Mouse (Mus musculus): ENCODE measurements around the gene Wnt2b. TPM values are rescaled to one million over a fixed set of nuclear protein-coding genes. Genes with fewer than 3 reads are reported as not detected.

The Wnt2b gene
- polyA plus RNA-seq (2017; shearing (Covaris generic)): under 1 TPM; 0.25 to 0.56 (median 0.55) TPM

DNA sequence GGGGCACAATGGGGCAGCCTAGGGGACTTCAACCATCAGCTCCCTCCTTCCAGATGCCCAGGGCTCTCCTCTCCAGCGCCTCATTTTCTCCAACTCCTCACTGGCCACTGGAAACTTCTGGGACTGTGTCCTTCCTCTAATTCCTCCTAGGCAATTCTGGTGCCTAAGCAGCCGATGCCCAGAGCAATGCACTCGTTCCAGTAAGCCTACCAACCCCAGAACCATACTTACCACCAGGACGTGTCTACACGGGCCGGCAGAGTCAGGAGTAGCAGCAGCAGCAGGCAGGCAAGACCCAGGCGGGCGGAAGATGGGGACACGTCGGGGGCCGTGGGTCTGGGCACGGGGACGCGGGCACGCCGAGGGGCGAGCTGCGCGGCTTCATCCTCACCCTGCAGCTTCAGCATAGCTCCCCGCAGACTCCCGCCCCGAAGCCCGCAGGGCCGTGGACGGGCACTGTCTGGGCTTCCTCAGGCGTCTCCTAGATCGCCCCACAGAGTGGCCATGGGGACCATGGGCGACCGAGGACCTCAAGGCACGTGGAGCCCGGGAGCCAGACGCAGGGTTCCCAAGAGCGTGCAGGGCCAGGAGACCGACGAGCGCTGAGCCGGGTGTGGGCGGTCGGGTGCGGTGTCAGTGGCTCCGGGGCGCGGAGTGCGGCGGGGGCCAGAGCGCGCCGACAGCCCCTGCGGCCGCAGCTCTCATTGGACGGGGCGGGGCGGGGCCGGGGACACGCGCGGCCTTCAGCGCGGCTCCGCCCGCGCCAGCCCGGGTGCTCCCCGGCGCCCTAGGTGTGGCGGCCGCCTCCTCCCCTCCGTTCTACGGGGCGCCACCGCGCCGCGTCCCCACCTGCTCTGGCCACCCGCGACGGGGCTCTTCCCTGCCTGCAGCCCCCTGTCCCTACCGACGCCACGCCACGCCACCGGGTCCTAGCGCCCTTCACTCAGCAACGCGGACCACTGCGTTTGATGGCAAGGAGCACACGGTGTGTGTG, at the start of gene Wnt2b:
TSS of gene Wnt2b (minus strand) at position 856 of the 994 bp plus-strand sequence.
- no peak for ATAC-seq

DNA sequence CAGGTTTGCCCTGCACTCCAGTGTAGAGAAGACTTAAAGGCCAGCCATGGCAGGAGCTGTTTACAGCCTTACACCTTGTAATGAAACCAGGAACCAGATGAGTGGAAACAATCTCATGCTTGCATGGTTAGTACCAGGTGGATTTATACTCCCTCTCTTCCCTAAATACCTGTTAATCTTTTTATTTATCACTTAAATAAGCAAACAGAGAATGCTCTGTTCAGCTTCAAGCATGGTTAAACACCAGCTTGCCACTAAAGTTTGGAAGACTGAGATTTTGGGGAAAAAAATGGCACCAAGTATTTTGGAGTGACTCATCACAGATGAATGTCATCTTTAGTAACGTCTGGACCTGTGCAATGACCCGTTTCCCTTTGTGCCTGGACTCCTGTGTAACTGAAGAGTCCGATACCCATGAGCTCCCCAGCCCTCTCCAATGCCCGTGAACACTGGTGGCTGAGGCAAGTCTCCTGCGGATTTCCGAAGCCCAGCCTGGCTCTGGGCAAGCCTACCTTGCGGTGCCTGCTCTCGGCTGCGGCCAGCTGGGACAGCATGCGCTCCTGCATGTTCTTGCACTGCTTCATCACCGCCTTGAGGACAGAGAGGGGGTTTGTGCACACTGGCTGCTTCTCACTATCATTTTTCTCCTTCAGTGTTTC, 49.1 kb upstream of the Wnt2b start:
- ATAC-seq: no peak

DNA sequence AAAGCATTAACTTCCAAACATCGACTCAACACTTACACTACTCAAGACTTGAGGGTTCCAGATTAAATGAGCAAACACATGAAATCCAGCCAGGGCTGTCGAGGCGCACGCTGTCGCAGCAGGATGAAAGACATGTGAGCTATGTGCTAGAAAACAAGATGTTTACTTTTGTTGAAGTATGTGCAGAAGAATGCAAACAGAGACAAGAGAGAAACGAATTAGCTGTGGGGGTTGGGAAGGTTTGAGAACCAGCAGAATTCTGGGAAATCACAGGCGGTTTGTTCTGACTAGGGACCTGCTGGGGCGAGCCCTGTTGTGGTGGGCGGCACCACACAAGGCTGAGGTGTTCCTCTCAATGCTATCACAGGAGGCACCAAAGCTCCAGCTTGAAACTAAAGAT, 46.3 kb upstream of the Wnt2b start:
- no peak for ATAC-seq

DNA sequence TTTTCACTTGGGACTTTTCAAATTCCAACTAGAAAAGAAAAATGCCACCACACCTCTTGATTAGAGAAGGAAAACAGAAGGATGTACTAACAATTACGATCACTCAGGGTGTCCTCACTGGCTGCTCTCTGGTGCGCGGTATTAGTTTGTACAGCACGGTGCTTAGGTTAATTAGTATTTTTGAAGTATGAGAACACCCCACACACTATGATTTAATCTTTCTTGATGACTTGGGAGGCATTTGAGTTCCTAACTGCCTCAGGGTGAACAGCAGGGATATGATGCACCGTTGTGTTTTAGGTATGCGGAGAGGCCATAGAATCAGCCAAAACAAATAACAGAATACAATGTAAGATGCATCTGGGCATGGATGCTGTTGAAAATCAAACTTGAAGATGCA, 44.4 kb upstream of the Wnt2b start:
- ATAC-seq: no peak

DNA sequence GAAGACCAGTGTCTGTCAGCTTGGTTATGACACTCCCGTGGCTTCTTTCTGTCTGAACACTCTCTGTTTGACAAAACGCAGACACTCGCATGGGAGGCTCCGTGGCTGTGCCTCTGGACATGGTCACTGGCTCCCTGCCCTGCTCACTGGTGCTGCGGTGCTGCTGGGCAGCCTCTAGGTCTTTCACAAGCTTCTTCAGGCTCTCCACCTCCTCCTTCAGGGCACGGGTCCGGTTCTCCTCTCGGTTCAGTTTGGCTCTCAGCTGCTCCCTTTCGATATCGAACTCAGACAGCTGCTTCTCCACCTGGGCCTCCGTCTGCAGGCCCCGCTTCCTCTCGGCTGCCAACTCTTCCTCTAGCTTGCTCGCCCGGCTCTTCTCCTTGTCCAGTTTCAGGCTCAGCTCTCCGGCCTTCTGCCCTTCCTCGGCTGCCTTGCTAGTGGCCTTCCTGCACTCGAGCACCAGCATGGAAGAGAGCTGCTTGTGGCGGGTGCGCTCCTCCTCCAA, 43.9 kb upstream of the Wnt2b start:
- no peak for ATAC-seq

DNA sequence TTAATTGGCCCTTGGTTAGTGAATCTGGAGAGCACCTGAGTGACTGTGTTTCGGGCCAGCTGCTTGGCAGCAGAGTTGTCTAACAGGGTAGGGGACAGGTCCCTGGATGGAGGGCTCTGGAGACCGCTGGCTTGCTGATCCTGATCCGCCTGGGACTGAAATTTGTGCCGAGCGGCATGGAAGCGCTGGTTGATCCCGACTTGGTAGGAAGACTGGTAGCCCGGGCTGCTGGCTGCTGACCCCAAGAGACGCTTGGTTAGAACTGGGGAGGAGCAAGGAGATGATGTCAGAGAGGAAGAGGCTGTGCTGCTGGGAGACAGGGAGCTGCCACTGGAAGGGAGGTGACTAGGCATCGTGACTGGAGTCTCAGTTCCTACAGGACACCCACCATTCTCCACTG, 43.3 kb upstream of the Wnt2b start:
- ATAC-seq: no peak

DNA sequence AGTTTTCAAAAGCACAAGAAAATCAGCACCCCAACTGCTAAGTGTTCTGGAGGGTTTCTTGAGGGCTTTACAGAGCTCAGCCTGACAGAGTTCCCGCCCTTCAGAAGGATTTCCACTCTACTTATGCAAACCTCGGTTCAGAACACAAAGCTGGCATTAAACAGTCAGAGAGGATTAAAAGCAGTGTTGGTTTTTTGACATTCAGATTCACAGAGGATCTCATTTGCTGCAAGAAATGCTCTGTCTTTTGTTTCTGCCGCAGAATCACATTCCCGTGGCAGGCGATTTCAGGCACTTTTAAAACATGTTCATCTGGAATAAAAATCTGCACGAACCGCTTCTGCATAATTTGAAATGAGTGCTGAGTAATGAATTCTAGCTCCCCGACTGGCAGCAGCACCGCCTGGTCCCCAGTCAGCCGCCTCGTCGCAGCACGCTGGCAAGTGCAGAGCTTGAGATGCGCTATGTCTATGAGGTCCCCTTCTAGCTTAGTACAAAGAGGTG, 42.3 kb upstream of the Wnt2b start:
- no peak for ATAC-seq

DNA sequence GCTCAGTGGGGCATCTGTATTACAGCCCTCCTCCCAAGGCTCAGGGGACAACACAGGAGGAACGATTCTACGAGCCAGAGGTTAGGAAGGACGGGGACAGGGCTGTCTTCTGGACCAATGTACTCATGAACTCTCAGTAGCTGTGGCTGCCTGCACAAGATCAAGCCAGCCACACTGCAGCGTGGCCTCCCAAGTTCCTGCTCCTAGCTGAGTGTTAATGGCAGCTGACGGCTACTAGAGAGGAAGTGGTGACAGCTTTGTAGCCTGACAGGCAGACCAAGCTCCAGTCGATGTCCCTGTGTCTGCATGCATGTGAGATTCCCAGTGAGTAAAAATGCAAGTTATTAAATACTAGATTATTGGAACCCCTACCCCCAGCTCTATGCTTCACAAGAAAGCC, 39.7 kb upstream of the Wnt2b start:
- ATAC-seq: no peak

DNA sequence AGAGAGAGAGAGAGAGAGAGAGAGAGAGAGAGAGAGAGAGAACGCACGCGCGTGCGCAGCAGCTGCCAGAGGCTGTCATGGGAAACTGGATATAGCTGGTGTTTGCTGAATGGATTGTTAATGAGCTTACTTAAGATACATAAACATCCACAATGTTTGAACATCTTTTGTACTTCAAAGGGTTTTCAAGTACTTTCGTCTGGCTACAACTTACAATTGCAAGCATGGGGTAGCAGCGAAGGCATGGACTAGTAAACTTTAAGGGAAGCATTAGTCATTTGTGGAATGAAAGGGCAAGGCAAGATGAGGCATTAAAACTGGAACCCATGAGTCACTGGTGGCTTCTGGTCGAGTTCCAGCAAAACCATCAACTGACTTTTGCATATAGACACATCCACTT, 38.8 kb upstream of the Wnt2b start:
- ATAC-seq: no peak

DNA sequence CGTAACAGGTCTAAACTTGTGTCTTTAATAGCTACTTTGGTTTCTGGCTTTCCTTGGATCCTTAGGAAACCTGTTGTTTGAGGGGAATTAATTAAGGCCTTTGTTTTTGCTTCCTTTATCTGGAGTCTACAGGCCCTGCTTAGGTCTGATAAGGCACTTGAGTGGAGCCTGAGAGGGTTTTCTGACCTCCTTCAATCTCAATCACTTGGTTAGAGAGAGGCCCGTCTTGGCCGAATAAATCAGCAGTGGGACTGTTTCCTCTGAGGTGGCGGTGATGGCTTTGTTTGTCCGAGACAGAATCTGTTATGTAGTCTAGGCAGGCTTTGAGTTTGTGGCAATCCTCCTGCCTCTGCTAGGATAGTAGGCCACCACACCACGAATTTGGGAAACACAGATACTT, 35.8 kb upstream of the Wnt2b start:
- ATAC-seq: no peak

DNA sequence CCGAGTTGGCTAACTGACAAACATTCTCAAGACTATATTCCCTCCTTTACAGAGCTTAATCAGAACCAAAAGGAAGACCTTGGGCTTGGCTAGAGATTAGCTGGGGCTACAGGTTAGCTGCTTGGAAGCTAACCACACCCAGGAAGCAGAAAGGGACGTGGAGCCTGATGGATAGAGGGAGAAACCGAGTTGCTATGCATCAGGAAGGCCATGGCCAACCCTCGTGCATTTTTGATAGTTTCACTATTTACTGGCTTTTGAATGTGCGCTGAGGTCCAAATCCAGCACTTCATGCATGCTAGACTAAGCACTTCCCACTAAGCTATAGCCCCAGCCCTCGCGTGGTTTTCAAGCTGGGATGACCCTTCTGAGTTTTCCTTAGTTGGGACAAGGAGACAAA, 34.0 kb upstream of the Wnt2b start:
- no peak for ATAC-seq

DNA sequence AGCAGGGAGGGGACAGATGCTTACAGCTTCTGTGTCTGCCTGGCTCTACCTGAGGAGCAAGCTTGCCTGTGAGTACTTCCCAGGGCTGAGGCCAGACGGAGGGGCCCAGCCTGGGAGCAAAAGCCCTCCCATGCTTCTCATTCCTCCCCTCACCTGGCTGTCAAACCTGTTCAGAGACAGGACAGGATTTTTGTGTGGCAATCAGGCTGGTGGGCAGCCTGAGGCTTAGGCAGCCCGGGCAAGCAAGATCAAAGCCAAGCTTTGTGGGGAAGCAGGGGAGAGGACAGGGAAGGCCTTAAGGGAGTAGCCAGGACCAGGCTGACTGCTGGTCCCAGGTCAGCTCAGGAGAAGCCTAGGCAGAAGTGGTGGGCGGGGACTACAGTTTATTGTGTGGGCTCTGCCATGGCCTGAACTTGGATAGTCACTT, 32.7 kb upstream of the Wnt2b start:
- ATAC-seq: no peak

DNA sequence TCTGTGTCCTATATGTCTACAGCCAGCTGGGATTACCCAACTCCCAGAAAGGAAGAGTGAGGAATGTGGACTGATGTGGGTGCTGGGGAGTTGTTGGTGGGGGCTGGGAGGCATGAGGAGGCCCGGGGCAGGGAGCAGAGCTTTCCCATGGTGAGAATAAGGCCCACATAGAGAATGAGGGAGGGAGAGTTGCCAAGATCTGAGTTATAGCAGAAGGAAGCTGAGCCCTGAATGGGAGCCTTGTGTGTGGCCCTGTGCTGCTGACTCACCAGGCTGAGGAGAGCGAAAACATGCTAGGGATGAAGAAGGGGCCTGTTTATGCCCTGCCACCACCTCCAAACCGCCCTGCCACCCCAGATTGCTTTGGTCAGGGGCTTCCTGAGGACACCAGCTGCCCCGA, 32.1 kb upstream of the Wnt2b start:
- no peak for ATAC-seq

DNA sequence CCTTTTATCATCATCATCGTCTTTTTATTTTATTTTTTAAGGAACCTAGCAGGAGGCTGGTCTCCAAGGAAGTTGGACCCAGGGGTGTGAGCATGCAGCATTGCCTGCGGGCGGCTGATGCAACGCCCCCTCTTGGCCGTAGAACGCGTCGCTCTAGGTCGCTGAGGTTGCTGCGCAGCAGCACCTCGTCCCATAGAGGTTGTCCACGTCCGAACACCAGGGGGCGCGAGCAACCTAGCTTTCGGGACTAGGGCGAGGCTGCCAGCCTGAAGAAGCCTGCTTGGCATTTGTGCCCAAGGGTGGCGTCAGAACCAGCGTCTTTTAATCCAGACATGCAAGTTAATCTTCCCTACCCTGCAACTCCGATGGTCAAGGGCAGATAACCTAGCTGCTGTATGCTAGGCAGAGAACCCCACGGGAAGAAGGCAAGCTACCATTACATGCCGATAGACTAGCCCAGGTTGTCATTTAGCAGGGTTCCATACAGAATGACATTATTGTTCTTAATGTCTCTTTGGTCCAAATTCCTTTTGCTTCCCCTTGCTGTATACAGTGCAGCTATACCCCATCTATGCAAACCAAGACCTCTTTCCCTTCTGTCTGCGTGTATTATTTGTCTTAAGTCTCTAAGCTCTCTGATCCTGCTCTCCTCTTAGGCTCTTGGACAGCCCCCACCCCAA, 31.1 kb upstream of the Wnt2b start:
- ATAC-seq: peak; percentile 77

DNA sequence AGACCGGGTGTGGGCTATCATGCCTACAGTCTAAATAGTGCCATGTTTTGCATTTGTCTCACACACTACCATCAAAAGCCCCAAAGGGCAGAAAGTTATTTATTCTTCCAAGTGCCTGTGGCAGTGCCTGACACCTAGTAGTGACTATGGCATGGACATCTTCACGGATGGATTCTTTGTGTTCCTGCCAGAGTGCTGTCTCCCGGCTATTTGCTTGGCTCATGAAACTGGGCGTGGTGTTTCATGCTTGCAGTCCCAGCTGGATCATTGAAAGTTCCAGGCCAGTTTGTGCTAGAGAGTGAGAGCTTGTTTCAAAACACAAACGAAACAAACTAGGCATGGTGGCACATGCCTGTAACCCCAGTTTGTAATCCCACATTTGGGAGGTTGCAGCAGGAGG, 30.0 kb upstream of the Wnt2b start:
- no peak for ATAC-seq

DNA sequence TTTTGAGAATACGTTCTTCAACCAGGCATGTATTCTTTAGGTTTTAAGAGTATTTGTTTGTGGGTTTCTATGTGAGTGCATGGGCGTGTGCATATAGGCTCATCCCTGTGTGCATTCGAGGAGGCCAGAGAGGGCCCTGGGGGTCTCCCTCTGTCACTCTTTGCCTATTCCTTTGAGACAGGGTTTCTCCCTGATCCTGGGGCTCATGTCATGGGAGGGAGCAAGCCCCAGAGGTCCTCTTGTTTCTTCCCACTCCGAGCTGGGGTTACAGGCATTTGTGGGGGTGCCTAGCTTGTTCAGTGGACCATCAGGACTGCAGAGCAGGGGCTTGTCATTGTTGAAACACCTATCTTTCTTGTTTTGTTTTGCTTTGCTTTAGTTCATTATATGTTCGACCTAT, 26.2 kb upstream of the Wnt2b start:
- ATAC-seq: no peak

DNA sequence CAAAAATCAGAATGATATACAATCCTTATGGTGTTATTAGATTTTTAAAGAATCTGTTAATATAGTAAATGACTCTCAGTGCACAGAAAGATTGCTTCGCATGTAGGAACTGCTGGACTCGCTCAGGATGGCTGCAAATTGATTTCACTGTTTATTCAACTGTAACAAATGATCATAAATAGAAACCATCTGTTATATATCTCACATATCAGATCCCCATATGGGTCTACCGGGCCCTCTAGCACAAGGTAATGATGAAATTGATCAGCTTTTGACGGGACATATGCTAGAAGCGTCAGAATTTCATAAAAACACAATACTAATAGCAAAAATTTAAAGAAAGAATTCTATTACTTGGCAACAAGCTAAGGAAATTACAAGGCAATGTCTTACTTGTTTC, 18.0 kb upstream of the Wnt2b start:
- no peak for ATAC-seq

DNA sequence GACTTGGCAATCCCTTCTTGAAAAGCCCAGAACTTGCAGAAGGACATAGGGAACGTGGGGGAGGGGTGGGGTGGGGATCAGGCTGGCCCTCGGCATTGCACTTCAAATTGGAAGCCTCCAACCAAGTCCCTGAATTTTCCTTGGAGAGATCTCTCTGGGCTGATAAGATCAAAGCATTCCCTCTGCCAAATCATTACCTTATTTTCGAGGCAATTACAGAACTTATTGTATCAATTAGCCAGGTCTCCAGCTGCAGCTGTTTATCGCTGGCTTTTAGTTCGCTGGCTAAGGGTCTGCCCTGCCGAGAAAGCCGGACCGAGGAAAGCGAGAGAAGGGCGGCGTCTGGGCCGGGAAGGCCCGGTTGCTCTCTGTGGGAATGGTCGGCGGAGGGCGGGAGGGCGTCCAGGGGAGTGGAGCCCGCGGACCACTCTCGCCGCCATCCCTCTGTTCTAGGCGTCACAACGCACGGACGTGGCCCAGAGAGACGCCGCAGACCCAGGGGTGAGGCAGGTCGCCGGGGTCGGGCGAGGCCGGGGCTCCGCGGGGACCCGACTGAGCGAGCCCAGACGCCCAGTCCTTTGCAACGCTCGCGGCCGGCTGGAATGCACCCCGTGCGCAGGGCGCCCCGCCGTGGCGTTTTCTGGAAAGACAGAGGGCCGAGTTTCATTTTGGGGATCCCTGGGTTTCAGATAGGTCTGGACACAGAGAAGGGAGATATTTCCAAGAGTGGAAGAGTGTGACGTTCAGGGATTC, 6.0 kb upstream of the Wnt2b start:
- no peak for ATAC-seq

DNA sequence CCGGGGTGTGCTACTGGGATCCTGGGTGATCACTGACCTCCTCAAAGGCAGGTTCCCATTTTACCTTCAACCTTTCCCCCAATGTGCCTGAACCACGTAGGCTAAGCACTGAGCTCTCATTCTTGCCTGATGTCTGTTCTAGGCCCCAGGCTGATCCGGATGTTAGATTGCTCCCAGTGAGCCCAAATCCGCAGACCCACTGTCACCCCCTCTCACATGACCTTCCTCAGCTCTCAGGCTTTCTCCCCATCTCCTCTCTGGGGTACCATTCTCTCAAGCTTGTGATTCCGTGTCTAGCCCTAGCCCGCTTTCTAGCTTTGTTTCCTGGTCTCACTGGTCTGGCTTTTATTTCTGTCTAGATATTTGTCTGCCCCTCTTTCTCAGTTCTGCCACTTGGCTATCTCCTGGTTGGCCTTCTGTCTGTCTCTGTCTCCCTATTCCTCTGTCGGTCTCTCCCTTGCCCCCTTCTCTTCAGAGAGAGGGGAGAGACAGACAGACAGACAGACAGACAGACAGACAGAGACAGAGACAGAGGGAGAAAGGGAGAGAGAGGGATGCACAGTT, 4.4 kb upstream of the Wnt2b start:
- ATAC-seq: no peak

DNA sequence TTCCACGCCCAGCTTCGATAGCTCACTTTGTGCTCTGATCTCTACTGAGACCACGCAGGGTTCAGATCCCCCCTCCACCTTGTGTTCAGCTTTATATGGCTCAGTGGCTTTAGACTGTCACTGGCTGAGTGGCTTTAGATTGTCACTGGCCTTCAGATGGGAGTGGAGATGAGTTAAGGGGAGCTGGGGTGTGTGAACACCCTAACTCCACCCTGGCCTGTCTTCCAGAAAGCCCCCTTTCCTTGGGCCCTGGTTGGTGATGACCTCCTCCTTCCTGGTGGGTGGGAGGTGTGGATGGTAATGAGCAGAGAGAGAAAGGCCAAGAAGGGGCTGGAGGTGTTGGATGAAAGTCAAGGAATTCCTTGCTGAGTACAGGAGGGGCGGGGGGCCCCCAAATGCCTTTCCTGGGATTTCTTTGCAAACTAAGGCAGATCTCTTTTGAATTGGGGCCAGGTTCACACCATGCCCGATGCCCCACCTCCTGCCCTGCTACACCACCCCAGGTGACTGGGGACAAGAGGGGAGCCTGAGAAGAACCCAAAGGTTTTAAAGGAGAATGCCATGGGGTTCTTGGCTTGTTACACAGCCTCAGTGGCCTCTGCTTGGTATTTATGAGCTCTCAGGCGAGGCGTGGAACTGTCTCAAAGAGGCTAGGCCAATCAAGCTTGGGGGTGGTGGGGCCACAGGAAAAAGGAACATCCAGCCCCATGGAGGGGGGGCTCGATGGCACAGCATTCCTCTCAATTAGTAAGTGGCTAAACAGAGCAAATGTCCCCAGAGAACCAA, 3.5 kb upstream of the Wnt2b start:
- ATAC-seq: no peak

All from inflammation-experienced regulatory T-cells, adult 6 months (primary cell).